Mouse (Mus musculus) testis, adult 2 months (tissue): ENCODE data around the gene Adamts20. TPM values are rescaled to one million over a fixed set of nuclear protein-coding genes. Genes with fewer than 3 reads are reported as not detected.
"Not testable (repeated sequence)": the region's sequence is repeated elsewhere in the genome, so short reads cannot be mapped to it uniquely, and the experiment has no call there.

ENCODE experiments used
- H3K27ac ChIP-seq: fragments of 200-500 bp; 2 replicates; pipeline ENCODE4 v1.5.1; 2012; ENCODE audit warnings: low read depth, low read length; ENCODE audit not compliant: control insufficient read depth, insufficient read depth
- H3K27me3 ChIP-seq: fragments of 200-500 bp; 2 replicates; pipeline ENCODE4 v1.6.1; 2012; ENCODE audit warnings: mild to moderate bottlenecking, low read length, moderate library complexity; ENCODE audit not compliant: control insufficient read depth, insufficient read depth
- H3K36me3 ChIP-seq: fragments of 200-500 bp; 2 replicates; pipeline ENCODE4 v1.6.1; 2012; ENCODE audit warnings: mild to moderate bottlenecking, low read length; ENCODE audit not compliant: control insufficient read depth, insufficient read depth
- H3K4me1 ChIP-seq: fragments of 200-500 bp; 2 replicates; pipeline ENCODE4 v1.6.1; 2012; ENCODE audit warnings: low read length; ENCODE audit not compliant: control insufficient read depth, insufficient read depth
- H3K4me3 ChIP-seq: fragments of 200-500 bp; 2 replicates; pipeline ENCODE4 v1.5.1; 2012; ENCODE audit warnings: low read depth, mild to moderate bottlenecking, low read length, moderate library complexity, mixed read lengths; ENCODE audit not compliant: control insufficient read depth
- CTCF ChIP-seq: fragments of 200-500 bp; IDR thresholded peaks from 2 replicates; pipeline ENCODE4 v1.5.1; 2012; ENCODE audit warnings: low read depth, mild to moderate bottlenecking, inconsistent platforms, low read length, moderate library complexity; ENCODE audit not compliant: control insufficient read depth, insufficient read depth, insufficient replicate concordance
- POLR2A ChIP-seq: fragments of 200-500 bp; IDR thresholded peaks from 2 replicates; pipeline ENCODE4 v1.6.1; 2012; ENCODE audit warnings: low read depth, mild to moderate bottlenecking, inconsistent platforms, low read length, moderate library complexity; ENCODE audit not compliant: control insufficient read depth
- polyA plus RNA-seq: library from polyadenylated mRNA; depleted of rRNA; stranded (reverse); fragments of >200 nt; gene quantifications from 2 replicates; pipeline ENCODE4 v1.2.3, GENCODE M21; 2012; rRNA removed

The Adamts20 gene
- polyA plus RNA-seq: 1.4 and 1.5 TPM in 2 replicates

DNA sequence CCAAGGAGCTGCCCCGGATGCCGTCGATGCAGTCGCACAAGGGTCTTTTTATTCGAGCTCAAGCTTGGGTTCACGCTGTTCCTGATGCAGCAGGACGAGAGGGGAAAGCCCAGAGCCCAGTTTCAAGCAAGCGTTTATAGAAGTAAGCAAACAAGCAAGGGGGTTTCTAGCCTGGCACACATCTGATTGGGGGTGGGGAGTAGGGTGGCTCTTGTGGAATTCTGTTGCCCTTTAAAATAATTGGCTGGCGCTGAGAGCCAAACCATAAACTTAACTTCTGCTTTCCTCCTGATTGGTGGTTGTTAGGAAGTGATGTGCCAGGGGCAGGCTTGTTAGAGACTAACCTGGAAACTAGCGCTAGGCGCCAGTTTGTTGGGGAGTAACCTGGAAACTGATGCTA, at the start of gene Adamts20:
TSS of gene Adamts20 (minus strand) at position 101 of the 400 bp plus-strand sequence.
- Histone ChIP-seq H3K4me3 (peak within 1 kb of the TSS; percentile 68), H3K27ac (no peak within 1 kb of the TSS), H3K36me3 (no peaks in the 10 kb centered on the region), H3K4me1 (peaks cover 6% of the 10 kb centered on the region), H3K27me3 (no peaks in the 10 kb centered on the region)
- TF ChIP-seq CTCF (no peak), POLR2A (no peak)

DNA sequence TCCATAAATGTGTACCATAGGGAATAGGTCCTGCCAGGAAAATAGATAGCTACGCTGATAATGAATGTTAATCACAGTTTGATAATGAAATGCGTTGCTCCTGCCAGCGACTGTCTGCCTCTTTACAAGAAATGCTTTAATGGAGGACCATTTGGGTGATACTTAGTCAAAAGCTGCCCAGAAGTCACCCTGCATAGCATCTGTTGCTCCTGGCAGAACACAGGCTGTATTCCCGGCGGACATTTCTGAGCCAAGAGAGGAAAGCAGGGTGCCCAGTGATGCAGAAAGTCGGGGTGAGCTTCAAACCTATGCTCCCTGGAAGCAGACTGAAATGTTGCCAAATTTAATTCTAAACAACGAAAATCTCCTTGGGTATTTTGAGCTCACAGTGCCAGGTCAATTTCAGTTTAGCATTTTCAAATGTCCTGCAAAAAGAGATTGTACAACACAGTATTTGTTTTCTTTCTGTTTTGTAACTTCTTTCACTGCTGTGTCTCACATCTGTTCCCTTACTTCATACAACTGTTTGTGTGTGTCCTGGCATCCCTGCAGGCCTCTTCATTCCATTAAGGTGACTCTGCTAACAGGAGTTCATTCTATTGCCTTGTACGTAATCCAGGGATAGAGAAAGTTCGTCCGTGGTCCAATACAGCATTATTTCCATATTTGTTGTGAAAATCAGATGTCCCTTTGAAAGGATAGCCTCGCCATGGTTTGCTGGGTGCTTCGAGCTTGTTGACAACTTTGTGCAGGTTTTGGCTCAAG, 38.4 kb upstream of the Adamts20 start:
- H3K4me3 ChIP-seq: no peak overlapping the region
- H3K36me3 ChIP-seq: no peaks in the 10 kb centered on the region
- no peaks in the 10 kb centered on the region for H3K27me3 ChIP-seq
- H3K4me1 ChIP-seq: no peaks in the 10 kb centered on the region
- no peak overlapping the region for H3K27ac ChIP-seq
- TF ChIP-seq POLR2A: no peak
- TF ChIP-seq CTCF: no peak

DNA sequence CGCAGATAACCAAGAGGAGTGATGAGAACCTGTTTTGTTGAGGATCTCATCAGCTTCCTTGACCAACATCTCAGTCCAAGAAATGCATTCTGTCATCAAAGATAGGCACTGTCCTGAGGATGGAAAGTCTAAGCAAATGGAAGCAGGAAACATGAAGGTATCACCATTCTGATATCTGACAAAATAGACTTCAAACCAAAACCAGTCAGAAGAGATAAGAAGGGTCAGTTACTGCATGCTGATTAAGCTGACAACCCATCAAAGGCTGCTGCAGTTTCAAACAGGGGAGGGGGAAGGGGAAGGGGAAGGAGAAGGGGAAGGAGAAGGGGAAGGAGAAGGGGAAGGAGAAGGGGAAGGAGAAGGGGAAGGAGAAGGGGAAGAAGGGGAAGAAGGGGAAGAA, 34.0 kb upstream of the Adamts20 start:
- H3K4me1 ChIP-seq: peaks cover 4% of the 10 kb centered on the region
- TF ChIP-seq POLR2A (no peak), CTCF (no peak)
- no peaks in the 10 kb centered on the region for H3K36me3 ChIP-seq
- H3K27me3 ChIP-seq: no peaks in the 10 kb centered on the region
- H3K4me3 ChIP-seq: no peak overlapping the region
- no peak overlapping the region for H3K27ac ChIP-seq

DNA sequence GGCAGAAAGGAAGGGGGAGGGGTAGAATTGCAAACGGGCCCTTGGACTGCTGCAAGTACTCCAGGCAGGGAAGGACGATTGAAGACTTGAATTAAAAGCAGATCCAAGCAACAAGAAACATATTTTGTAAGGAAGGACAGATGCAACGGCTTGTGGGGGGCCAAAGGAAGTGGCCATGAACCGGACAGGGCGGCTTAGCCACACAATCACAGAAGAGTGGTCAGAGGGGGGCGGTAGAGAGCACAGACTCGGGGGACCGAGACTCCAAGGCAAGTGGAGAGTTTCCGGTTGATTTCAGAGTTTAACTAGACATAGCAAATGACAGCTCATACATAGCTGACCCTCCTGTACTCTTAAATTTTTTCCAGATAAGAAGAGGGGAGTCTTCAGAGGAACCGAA, 30.7 kb upstream of the Adamts20 start:
- no peak overlapping the region for H3K27ac ChIP-seq
- peak overlapping the region; percentile 33 for H3K4me3 ChIP-seq
- peaks cover 4% of the 10 kb centered on the region for H3K4me1 ChIP-seq
- H3K27me3 ChIP-seq: no peaks in the 10 kb centered on the region
- H3K36me3 ChIP-seq: no peaks in the 10 kb centered on the region
- TF ChIP-seq CTCF (peak; percentile 65; the same call in 1 of the 2 replicates), POLR2A (no peak)

DNA sequence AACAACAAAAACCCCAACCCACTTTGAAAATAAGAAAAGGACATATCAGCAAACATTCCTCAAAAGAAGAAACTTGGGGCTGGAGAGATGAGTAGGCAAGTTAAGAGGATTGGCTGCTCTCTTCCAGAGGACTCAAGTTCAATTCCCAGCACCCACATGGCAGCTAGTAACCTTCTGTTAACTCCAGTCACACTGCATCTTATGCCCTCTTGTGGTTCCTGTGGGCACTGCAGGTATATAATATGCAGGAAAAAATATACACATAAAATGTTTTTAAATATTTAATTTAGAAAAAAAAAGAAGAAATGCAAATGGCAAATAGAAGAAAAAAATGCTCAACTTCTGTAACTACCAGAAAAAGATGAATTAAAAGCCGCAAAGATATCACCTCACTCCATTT, 29.2 kb upstream of the Adamts20 start:
- Histone ChIP-seq H3K36me3 (no peaks in the 10 kb centered on the region), H3K27ac (no peak overlapping the region), H3K4me3 (no peak overlapping the region), H3K27me3 (no peaks in the 10 kb centered on the region), H3K4me1 (peaks cover 4% of the 10 kb centered on the region)
- TF ChIP-seq CTCF (no peak), POLR2A (no peak)

DNA sequence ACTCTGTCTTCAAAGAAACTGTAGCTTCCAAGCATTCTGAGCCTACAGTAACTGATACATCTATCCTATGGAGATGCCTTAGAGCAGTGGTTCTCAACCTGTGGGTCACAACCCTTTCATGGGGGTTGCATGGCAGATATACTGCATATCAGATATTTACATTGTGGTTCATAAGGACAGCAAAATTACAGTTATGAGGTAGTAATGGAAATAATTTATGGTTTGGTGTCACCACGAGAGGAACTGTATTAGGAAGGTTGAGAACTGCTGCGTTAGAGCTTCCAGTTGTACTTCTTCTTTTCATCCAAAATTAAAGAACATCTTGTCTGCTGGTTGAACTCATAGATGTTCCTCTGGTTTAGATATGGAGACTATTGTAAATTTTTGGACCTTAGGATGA, 24.2 kb upstream of the Adamts20 start:
- Histone ChIP-seq H3K36me3 (no peaks in the 10 kb centered on the region), H3K4me1 (no peaks in the 10 kb centered on the region), H3K27me3 (no peaks in the 10 kb centered on the region), H3K27ac (no peak overlapping the region), H3K4me3 (no peak overlapping the region)
- TF ChIP-seq POLR2A: no peak
- no peak for TF ChIP-seq CTCF

DNA sequence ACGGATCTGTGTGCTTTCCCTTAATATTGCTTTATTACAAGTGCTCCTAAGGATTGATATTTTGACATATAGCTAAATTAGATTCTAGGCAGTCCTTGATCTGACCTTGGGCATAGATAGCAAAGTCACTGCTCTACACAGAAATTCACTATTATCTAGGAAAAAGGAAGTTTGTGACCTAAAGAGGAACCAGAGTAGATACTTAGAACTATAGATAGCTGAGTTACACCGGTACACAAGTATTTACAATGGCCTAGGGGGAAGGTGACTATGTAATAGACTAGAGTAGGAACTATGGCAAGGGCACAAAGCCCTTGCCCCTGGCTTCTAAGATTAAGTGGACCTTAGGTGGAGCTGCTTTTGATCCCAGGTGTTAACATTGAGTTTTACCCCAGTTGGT, 22.8 kb upstream of the Adamts20 start:
- H3K36me3 ChIP-seq, H3K4me3 ChIP-seq, H3K27me3 ChIP-seq, H3K27ac ChIP-seq, H3K4me1 ChIP-seq: not testable (repeated sequence)
